Mouse (Mus musculus): ENCODE measurements around the gene Gm7030.
"Not testable (repeated sequence)": the region's sequence is repeated elsewhere in the genome, so short reads cannot be mapped to it uniquely, and the experiment has no call there.

GRCm38 (mm10) chr17:36176132-36176531 is 46.9 kb upstream of the Gm7030 start:
- TF ChIP-seq POLR2A (IDR thresholded peaks at IDR 0.05; ENCODE audit: low read depth, low read length); CTCF (conservative IDR thresholded peaks at IDR 0.05; ENCODE audit: insufficient read depth, insufficient read length, low read depth, low read length): not testable (repeated sequence)

Data from kidney, adult 2 months (tissue).